Mouse (Mus musculus): ENCODE data around the gene N4bp1.

- TF ChIP-seq CTCF (IDR thresholded peaks at IDR 0.05; ENCODE audit: control insufficient read depth, insufficient read depth, insufficient replicate concordance, low read depth, low read length) (no peak), POLR2A (IDR thresholded peaks at IDR 0.05; ENCODE audit: control insufficient read depth, low read depth, low read length) (no peak)
Measured at GRCm38 (mm10) chr8:86787891-86788420, 97.1 kb downstream of the N4bp1 start.
